Mouse (Mus musculus) lung, postnatal 4 days (tissue): Measurements from ENCODE around the gene Slc38a2.

Source experiments
- DNase-seq, 2 experiments: peaks; one replicate each; pipeline ENCODE4 v3.0.0; 2021

Gene Slc38a2

GRCm38 (mm10) chr15:96717181-96717580, 17.7 kb upstream of the Slc38a2 start:
- DNase-seq: no peak

GRCm38 (mm10) chr15:96716371-96716770, 16.8 kb upstream of the Slc38a2 start:
- no peak for DNase-seq

GRCm38 (mm10) chr15:96715692-96716080, 16.2 kb upstream of the Slc38a2 start:
- DNase-seq: no peak

GRCm38 (mm10) chr15:96715079-96715691, 15.7 kb upstream of the Slc38a2 start:
- DNase-seq: no peak

GRCm38 (mm10) chr15:96714676-96715016, 15.1 kb upstream of the Slc38a2 start:
- no peak for DNase-seq

- DNase-seq: no peak
These were observed 14.5 kb upstream of the Slc38a2 start for GRCm38 (mm10) chr15:96713758-96714675.

- DNase-seq: no peak
These were observed 12.8 kb upstream of the Slc38a2 start for GRCm38 (mm10) chr15:96712338-96712737.

- DNase-seq: no peak
These were observed 12.1 kb upstream of the Slc38a2 start for GRCm38 (mm10) chr15:96711664-96712063.

- DNase-seq: no peak
These were observed 11.0 kb upstream of the Slc38a2 start for GRCm38 (mm10) chr15:96710352-96711114.

GRCm38 (mm10) chr15:96709491-96710351, 10.2 kb upstream of the Slc38a2 start:
- DNase-seq: peak; percentile 99

GRCm38 (mm10) chr15:96708976-96709490, 9.5 kb upstream of the Slc38a2 start:
- no peak for DNase-seq

- no peak for DNase-seq
These were observed 8.9 kb upstream of the Slc38a2 start for GRCm38 (mm10) chr15:96708428-96708827.

- no peak for DNase-seq
These were observed 8.4 kb upstream of the Slc38a2 start for GRCm38 (mm10) chr15:96707936-96708335.

GRCm38 (mm10) chr15:96702466-96703031, 3.0 kb upstream of the Slc38a2 start:
- DNase-seq: no peak

- DNase-seq: no peak
These were observed 1.2 kb upstream of the Slc38a2 start for GRCm38 (mm10) chr15:96700766-96701165.

- peak; percentile 91 to 92 for DNase-seq
These were observed 677 bp downstream of the Slc38a2 start for GRCm38 (mm10) chr15:96698658-96699448.

- peak in 1 of 2 experiments; percentile 36 for DNase-seq
These were observed 1.5 kb downstream of the Slc38a2 start for GRCm38 (mm10) chr15:96697901-96698657.

GRCm38 (mm10) chr15:96696486-96697284, 2.8 kb downstream of the Slc38a2 start:
- no peak for DNase-seq
